Mouse (Mus musculus): ENCODE measurements around the gene Tmem234. TPM values are rescaled to one million over a fixed set of nuclear protein-coding genes. Genes with fewer than 3 reads are reported as not detected.
A peak's percentile ranks its signal among the peaks of the same experiment; 100 is the strongest.

Tmem234 gene
- polyA plus RNA-seq, 1 experiment from 2014 or later, result 166 TPM

DNA sequence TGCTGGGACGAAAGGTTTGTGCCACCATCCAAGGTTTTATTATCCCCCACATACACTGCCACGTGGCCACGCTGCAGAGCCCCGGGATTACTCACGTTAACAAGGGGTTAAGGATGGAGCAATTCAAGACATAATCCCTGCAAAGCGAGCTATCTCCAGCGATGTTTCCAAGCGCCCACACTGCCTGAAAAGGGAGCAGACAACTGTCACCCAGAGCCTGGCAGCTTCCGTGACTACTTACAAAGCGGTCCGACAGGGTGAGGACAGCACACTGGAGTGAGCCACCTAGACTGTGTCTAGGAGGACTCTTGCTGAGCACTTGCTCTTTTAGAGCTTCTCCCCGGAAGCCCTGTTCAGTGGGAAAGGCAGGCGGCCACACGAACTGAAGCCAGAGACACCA is 54.3 kb downstream of the Tmem234 start:
- H3K4me1 ChIP-seq (ENCODE audit: control insufficient read depth, insufficient read depth, low read length), result no peaks in the 10 kb centered on the region
- DNase-seq (ENCODE audit: low spot score) (no peak), ATAC-seq (ENCODE audit: low read depth) (no peak)
- H3K9ac ChIP-seq (ENCODE audit: low read depth, low read length), result no peak overlapping the region
- 95% methylated on average over 14 of the region's 14 CpGs for WGBS
- H3K36me3 ChIP-seq (ENCODE audit: control insufficient read depth, insufficient read depth, low read length), result peaks cover 96% of the 10 kb centered on the region
- no peak overlapping the region for H3K27ac ChIP-seq (replicated peaks; ENCODE audit: low read depth, low read length)
- H3K27me3 ChIP-seq (replicated peaks; ENCODE audit: control insufficient read depth, insufficient read depth, low read length), result no peaks in the 10 kb centered on the region
- no peak overlapping the region for H3K4me3 ChIP-seq (ENCODE audit: low read depth, low read length)
- H3K9me3 ChIP-seq (ENCODE audit: control insufficient read depth, low read length), result no peaks in the 10 kb centered on the region
- no peak overlapping the region for H3K4me2 ChIP-seq (ENCODE audit: low read depth, low read length)

DNA sequence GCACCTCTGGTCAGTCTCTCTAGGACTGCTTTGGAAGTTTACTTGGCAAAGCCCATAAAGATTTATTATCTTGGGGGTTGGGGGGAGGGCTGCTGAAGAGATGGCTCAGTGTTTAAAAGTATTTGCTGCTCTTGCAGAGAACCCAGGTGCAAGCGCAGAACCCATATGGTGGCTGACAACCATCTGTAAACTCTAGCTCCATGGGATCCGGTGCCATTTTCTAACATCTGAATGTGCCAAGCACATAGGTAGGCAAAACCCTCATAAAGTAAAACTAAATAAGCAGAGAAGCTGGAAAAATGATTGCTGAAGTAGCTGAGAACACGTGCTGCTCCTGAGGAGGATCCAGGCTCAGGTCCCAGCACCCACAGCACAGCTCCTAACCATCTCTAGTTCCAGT is 61.1 kb downstream of the Tmem234 start:
- Histone ChIP-seq H3K9ac (ENCODE audit: low read depth, low read length) (no peak overlapping the region), H3K4me2 (ENCODE audit: low read depth, low read length) (no peak overlapping the region), H3K36me3 (ENCODE audit: control insufficient read depth, insufficient read depth, low read length) (peaks cover 64% of the 10 kb centered on the region), H3K9me3 (ENCODE audit: control insufficient read depth, low read length) (no peaks in the 10 kb centered on the region), H3K27ac (replicated peaks; ENCODE audit: low read depth, low read length) (no peak overlapping the region), H3K27me3 (replicated peaks; ENCODE audit: control insufficient read depth, insufficient read depth, low read length) (no peaks in the 10 kb centered on the region), H3K4me1 (ENCODE audit: control insufficient read depth, insufficient read depth, low read length) (no peaks in the 10 kb centered on the region), H3K4me3 (ENCODE audit: low read depth, low read length) (no peak overlapping the region)
- 98% methylated on average over 3 of the region's 3 CpGs for WGBS
- DNase-seq (ENCODE audit: low spot score) (no peak), ATAC-seq (ENCODE audit: low read depth) (no peak)

DNA sequence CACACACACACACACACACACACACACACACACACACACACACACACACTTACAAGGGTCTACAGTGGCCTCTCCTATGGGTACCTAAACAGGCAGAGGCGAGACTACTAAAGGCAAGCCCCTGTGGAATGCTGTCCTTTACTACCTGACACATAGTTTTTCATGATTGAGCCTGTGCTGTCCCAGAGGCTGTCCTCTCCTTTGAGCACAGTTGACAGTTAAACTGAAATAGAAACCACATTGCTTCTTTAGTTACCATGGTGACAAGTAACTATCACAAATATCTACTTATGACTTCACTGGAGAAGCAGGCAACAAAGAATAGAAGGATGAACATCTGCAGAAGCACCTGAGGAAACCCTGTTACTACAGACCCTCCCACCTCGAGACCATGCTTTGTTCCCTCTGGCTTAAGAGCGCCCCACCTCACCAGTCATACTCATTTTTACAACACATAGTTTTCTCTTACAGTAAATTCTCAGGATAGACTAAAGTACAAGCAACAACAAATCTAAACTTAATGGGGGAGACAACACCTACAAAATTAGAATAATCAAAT is 61.9 kb downstream of the Tmem234 start:
- no peak overlapping the region for H3K4me2 ChIP-seq (ENCODE audit: low read depth, low read length)
- no peak overlapping the region for H3K27ac ChIP-seq (replicated peaks; ENCODE audit: low read depth, low read length)
- ATAC-seq (ENCODE audit: low read depth) (peak; percentile 60), DNase-seq (ENCODE audit: low spot score) (no peak)
- no peaks in the 10 kb centered on the region for H3K27me3 ChIP-seq (replicated peaks; ENCODE audit: control insufficient read depth, insufficient read depth, low read length)
- no peaks in the 10 kb centered on the region for H3K4me1 ChIP-seq (ENCODE audit: control insufficient read depth, insufficient read depth, low read length)
- H3K36me3 ChIP-seq (ENCODE audit: control insufficient read depth, insufficient read depth, low read length), result peaks cover 62% of the 10 kb centered on the region
- H3K9ac ChIP-seq (ENCODE audit: low read depth, low read length), result no peak overlapping the region
- no peaks in the 10 kb centered on the region for H3K9me3 ChIP-seq (ENCODE audit: control insufficient read depth, low read length)
- H3K4me3 ChIP-seq (ENCODE audit: low read depth, low read length), result no peak overlapping the region
- 70% methylated on average over 3 of the region's 3 CpGs for WGBS

DNA sequence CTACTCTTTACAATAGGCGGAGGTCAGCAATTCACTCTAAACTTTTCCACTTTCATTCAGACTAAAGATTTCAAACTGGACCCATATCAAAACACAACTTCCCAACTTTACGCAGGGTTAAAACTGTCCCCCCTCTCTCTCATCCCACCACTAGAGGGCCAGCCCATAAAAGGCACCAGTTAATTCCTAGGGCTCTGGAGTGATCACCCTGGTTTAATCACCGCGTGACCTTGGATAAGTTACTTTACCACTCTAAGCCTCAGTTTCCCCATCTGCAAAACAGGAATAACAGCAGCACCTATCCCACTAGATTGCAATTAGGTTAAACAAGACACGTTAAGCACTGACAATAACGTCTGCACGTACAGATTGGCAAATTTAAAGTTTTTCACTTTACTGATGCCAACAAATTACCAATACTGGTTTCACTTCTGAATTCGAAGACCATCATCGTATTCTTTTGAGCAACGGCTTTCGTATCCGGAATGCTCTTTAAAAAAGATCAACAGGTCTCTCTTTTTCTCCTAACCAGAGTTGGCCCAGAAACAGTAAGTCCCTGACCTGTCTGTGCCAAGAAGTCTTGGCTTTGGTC is 71.1 kb downstream of the Tmem234 start:
- Histone ChIP-seq H3K4me2 (ENCODE audit: low read depth, low read length) (peak overlapping the region; percentile 68), H3K27me3 (replicated peaks; ENCODE audit: control insufficient read depth, insufficient read depth, low read length) (no peaks in the 10 kb centered on the region), H3K36me3 (ENCODE audit: control insufficient read depth, insufficient read depth, low read length) (peaks cover 15% of the 10 kb centered on the region), H3K27ac (replicated peaks; ENCODE audit: low read depth, low read length) (peak overlapping the region; percentile 92), H3K4me3 (ENCODE audit: low read depth, low read length) (peak overlapping the region; percentile 99), H3K9me3 (ENCODE audit: control insufficient read depth, low read length) (no peaks in the 10 kb centered on the region), H3K4me1 (ENCODE audit: control insufficient read depth, insufficient read depth, low read length) (peaks cover 7% of the 10 kb centered on the region; the same call in 1 of the 2 replicates), H3K9ac (ENCODE audit: low read depth, low read length) (peak overlapping the region; percentile 99)
- WGBS, result 3% methylated on average over 12 of the region's 12 CpGs
- ATAC-seq (ENCODE audit: low read depth), result no peak
- DNase-seq (ENCODE audit: low spot score), result peak; percentile 76

DNA sequence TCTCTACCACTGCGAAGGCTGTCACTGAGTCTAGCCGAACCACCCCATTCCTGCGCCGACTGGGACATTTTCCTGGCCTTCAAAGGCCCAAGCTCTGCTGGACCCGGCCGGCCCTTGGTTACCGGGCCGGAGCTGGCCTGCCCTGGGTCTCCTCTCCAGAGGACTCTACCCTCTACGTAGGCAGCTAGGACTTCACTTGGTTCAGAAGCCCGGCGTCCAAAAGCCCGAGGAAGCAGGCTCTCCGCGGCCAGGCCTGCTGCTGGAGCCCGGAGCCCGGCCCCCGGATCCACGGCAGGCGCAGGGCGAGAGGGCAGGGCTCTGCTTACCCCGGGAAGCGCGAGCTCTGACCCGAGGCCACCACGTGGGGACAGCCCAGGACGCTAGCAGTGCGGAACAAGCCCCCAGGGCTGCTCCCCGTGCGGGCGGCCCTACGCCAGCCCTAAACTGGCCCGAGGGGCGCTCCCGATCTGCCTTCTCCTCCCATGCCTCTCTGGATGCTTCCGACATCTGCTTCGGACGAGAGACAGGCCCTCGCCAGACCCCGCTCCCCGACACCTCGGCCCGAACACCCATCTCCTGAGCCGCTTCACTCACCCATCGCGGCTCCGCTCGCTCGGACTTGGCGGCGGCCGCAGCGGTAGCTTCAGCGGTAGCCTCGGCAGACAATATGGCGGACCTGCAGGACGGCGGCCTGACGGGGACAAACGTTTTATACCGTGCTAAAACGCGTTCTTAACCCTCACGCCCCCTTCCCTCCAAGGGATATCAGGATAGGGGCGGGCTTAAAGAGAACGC is 71.8 kb downstream of the Tmem234 start, which contains the start of gene Kpna6:
TSS of gene Kpna6 (minus strand) at position 685 of the 795 bp plus-strand sequence.
- H3K4me2 ChIP-seq (ENCODE audit: low read depth, low read length), result peak within 1 kb of the TSS; percentile 68

DNA sequence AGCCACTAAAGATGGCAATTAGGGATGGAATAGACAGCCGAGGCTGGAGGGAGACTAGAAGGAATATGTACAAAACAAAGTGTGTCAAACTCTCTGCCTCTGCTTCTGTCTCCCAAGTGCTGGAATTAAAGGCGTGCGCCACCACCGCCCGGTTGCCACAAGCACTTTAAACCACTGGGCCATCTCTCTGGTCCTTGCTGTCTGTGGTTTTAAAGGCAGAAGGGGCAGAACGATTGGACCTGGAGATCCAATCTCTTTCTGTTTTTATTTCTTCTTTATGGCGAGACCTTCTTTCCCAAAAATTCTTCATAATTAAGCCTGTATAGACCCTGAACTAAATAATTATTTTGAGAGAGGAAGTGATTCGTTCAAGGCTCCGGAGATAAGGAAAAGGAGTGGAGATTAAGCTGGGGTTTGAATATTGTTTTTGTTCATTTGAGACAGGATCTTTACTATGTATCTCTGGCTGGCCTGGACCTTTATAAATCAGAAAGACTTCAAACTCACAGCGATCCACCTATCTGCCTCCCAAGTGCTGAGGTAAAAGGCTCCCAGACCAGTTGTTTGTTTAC is 72.5 kb downstream of the Tmem234 start:
- DNase-seq (ENCODE audit: low spot score) (no peak), ATAC-seq (ENCODE audit: low read depth) (no peak; the same call in 1 of the 2 replicates)
- peak overlapping the region; percentile 99 for H3K9ac ChIP-seq (ENCODE audit: low read depth, low read length)
- H3K9me3 ChIP-seq (ENCODE audit: control insufficient read depth, low read length), result no peaks in the 10 kb centered on the region
- peak overlapping the region; percentile 92 for H3K27ac ChIP-seq (replicated peaks; ENCODE audit: low read depth, low read length)
- H3K4me2 ChIP-seq (ENCODE audit: low read depth, low read length), result peak overlapping the region; percentile 68
- peaks cover 23% of the 10 kb centered on the region for H3K36me3 ChIP-seq (ENCODE audit: control insufficient read depth, insufficient read depth, low read length)
- H3K4me3 ChIP-seq (ENCODE audit: low read depth, low read length), result peak overlapping the region; percentile 99
- no peaks in the 10 kb centered on the region for H3K27me3 ChIP-seq (replicated peaks; ENCODE audit: control insufficient read depth, insufficient read depth, low read length)
- 9% methylated on average over 10 of the region's 10 CpGs for WGBS
- H3K4me1 ChIP-seq (ENCODE audit: control insufficient read depth, insufficient read depth, low read length), result peaks cover 7% of the 10 kb centered on the region; the same call in 1 of the 2 replicates

More for the DNA sequence above, 71.8 kb downstream of the Tmem234 start, which contains the start of gene Kpna6:
- Histone ChIP-seq H3K9me3 (ENCODE audit: control insufficient read depth, low read length) (no peaks in the 10 kb centered on the region), H3K27me3 (replicated peaks; ENCODE audit: control insufficient read depth, insufficient read depth, low read length) (no peaks in the 10 kb centered on the region), H3K4me1 (ENCODE audit: control insufficient read depth, insufficient read depth, low read length) (peaks cover 7% of the 10 kb centered on the region; the same call in 1 of the 2 replicates), H3K9ac (ENCODE audit: low read depth, low read length) (peak within 1 kb of the TSS; percentile 99), H3K27ac (replicated peaks; ENCODE audit: low read depth, low read length) (peak within 1 kb of the TSS; percentile 92), H3K4me3 (ENCODE audit: low read depth, low read length) (peak within 1 kb of the TSS; percentile 99), H3K36me3 (ENCODE audit: control insufficient read depth, insufficient read depth, low read length) (peaks cover 17% of the 10 kb centered on the region)
- under 1% methylated on average over 44 of the region's 65 CpGs for WGBS
- DNase-seq (ENCODE audit: low spot score) (peak; percentile 96), ATAC-seq (ENCODE audit: low read depth) (peak; percentile 94)

Small RNA genes within 50 kb of the gene (microRNA-seq; reads per million reads assigned to microRNA genes)
- gene Mir8119 (ENCODE audit: borderline number of aligned reads), result not detected

Other genes with a start within 250 kb of the Tmem234 start
- gene Zbtb8a, start 222.6 kb upstream of the Tmem234 start, polyA plus RNA-seq (2014; fragmentation: Nextera tagmentation; extraction: Ambion mirVana), result 4.6 and 4.9 TPM in 2 replicates
- gene Zbtb8b, start 159.8 kb upstream of the Tmem234 start, polyA plus RNA-seq (2014; fragmentation: Nextera tagmentation; extraction: Ambion mirVana), result 1.3 TPM in 2 replicates
- gene Bsdc1, start 139.1 kb upstream of the Tmem234 start, polyA plus RNA-seq (2014; fragmentation: Nextera tagmentation; extraction: Ambion mirVana), result 27.7 and 29.0 TPM in 2 replicates
- not detected in 2 replicates for gene Tssk3, start 109.6 kb upstream of the Tmem234 start, polyA plus RNA-seq (2014; fragmentation: Nextera tagmentation; extraction: Ambion mirVana)
- not detected in 2 replicates for gene Fam229a, start 109.5 kb upstream of the Tmem234 start, polyA plus RNA-seq (2014; fragmentation: Nextera tagmentation; extraction: Ambion mirVana)
- gene Marcksl1, start 87.1 kb upstream of the Tmem234 start, polyA plus RNA-seq (2014; fragmentation: Nextera tagmentation; extraction: Ambion mirVana), result 488 and 603 TPM in 2 replicates
- gene Hdac1, start 58.0 kb upstream of the Tmem234 start, polyA plus RNA-seq (2014; fragmentation: Nextera tagmentation; extraction: Ambion mirVana), result 179 and 200 TPM in 2 replicates
- 4.7 and 6.4 TPM in 2 replicates for gene Lck, start 27.0 kb upstream of the Tmem234 start, polyA plus RNA-seq (2014; fragmentation: Nextera tagmentation; extraction: Ambion mirVana)
- gene Fam167b, start 22.1 kb upstream of the Tmem234 start, polyA plus RNA-seq (2014; fragmentation: Nextera tagmentation; extraction: Ambion mirVana), result 6.4 and 6.9 TPM in 2 replicates
- gene Eif3i, start within 50 bp of the Tmem234 start, polyA plus RNA-seq (2014; fragmentation: Nextera tagmentation; extraction: Ambion mirVana), result 288 and 308 TPM in 2 replicates
- 1.7 and 2.4 TPM in 2 replicates for gene Dcdc2b, start 13.6 kb downstream of the Tmem234 start, polyA plus RNA-seq (2014; fragmentation: Nextera tagmentation; extraction: Ambion mirVana)
- 26.6 and 29.3 TPM in 2 replicates for gene Iqcc, start 18.4 kb downstream of the Tmem234 start, polyA plus RNA-seq (2014; fragmentation: Nextera tagmentation; extraction: Ambion mirVana)
- 49.7 and 50.5 TPM in 2 replicates for gene Ccdc28b, start 23.3 kb downstream of the Tmem234 start, polyA plus RNA-seq (2014; fragmentation: Nextera tagmentation; extraction: Ambion mirVana)
- 96.7 and 111 TPM in 2 replicates for gene Txlna, start 40.4 kb downstream of the Tmem234 start, polyA plus RNA-seq (2014; fragmentation: Nextera tagmentation; extraction: Ambion mirVana)
- gene Kpna6, start 72.1 kb downstream of the Tmem234 start, polyA plus RNA-seq (2014; fragmentation: Nextera tagmentation; extraction: Ambion mirVana), result 14.1 and 14.8 TPM in 2 replicates
- 22.1 and 25.0 TPM in 2 replicates for gene Tmem39b, start 96.2 kb downstream of the Tmem234 start, polyA plus RNA-seq (2014; fragmentation: Nextera tagmentation; extraction: Ambion mirVana)
- gene Khdrbs1, start 141.6 kb downstream of the Tmem234 start, polyA plus RNA-seq (2014; fragmentation: Nextera tagmentation; extraction: Ambion mirVana), result 94.2 and 104 TPM in 2 replicates
- gene Ptp4a2, start 210.6 kb downstream of the Tmem234 start, polyA plus RNA-seq (2014; fragmentation: Nextera tagmentation; extraction: Ambion mirVana), result 306 and 319 TPM in 2 replicates